30 mouse cellular contexts compared by ENCODE assay signal in genomic region chr10:108635616-108636015, GRCm38 (mm10).
A peak's percentile ranks its signal among the peaks of the same experiment; 100 is the strongest.
DNase-seq lines count a peak whose midpoint lies in the region; ATAC-seq and TF ChIP-seq lines count a peak whose summit lies in the region.
"Had no signal": no experiment of that assay in that cellular context is flagged by ENCODE, and none has a peak within 500 bp of the region (broad histone marks: within the 10 kb centered on the region; RNA-seq: fewer than 3 reads in every experiment).

No protein-coding gene starts in this region.

- no peak overlapping the region for H3K27ac ChIP-seq in forebrain, embryonic 11.5 days (ENCODE audit: low read depth, low read length)
- H3K27ac ChIP-seq in forebrain, embryonic 10.5 days = no peak overlapping the region
- H3K27ac ChIP-seq in hindbrain, postnatal 0 days = no peak overlapping the region
- H3K27ac ChIP-seq in hindbrain, embryonic 12.5 days = no peak overlapping the region
- H3K27ac ChIP-seq: embryonic facial prominence, embryonic 12.5 days; embryonic facial prominence, embryonic 15.5 days; forebrain, embryonic 13.5 days; heart, embryonic 15.5 days; hindbrain, embryonic 10.5 days had no signal

- no peaks in the 10 kb centered on the region for H3K9me3 ChIP-seq in forebrain, embryonic 11.5 days (ENCODE audit: control insufficient read depth, low read length)
- H3K9me3 ChIP-seq in forebrain, embryonic 10.5 days = no peaks in the 10 kb centered on the region
- no peaks in the 10 kb centered on the region for H3K9me3 ChIP-seq in hindbrain, postnatal 0 days (ENCODE audit: low read length)
- no peaks in the 10 kb centered on the region for H3K9me3 ChIP-seq in hindbrain, embryonic 12.5 days (replicated peaks)
- H3K9me3 ChIP-seq: embryonic facial prominence, embryonic 12.5 days; embryonic facial prominence, embryonic 15.5 days; forebrain, embryonic 13.5 days; G1E; heart, embryonic 12.5 days; heart, embryonic 15.5 days; hindbrain, embryonic 10.5 days had no signal

- no peaks in the 10 kb centered on the region for H3K27me3 ChIP-seq in forebrain, embryonic 11.5 days (ENCODE audit: control insufficient read depth, insufficient read depth, low read length)
- H3K27me3 ChIP-seq in forebrain, embryonic 10.5 days (ENCODE audit: poor library complexity, severe bottlenecking) = no peaks in the 10 kb centered on the region
- H3K27me3 ChIP-seq in hindbrain, postnatal 0 days (ENCODE audit: insufficient read depth, low read length) = no peaks in the 10 kb centered on the region
- H3K27me3 ChIP-seq in hindbrain, embryonic 12.5 days = no peaks in the 10 kb centered on the region
- H3K27me3 ChIP-seq: CH12.LX; embryonic facial prominence, embryonic 12.5 days; embryonic facial prominence, embryonic 15.5 days; forebrain, embryonic 13.5 days; heart, embryonic 12.5 days; heart, embryonic 15.5 days had no signal

- H3K4me2 ChIP-seq in forebrain, embryonic 11.5 days (ENCODE audit: low read depth, low read length, severe bottlenecking) = no peak overlapping the region
- H3K4me2 ChIP-seq in hindbrain, postnatal 0 days (ENCODE audit: low read depth, low read length) = no peak overlapping the region
- H3K4me2 ChIP-seq in hindbrain, embryonic 12.5 days (replicated peaks) = no peak overlapping the region
- H3K4me2 ChIP-seq: embryonic facial prominence, embryonic 12.5 days; embryonic facial prominence, embryonic 15.5 days; forebrain, embryonic 13.5 days; heart, embryonic 12.5 days; heart, embryonic 15.5 days had no signal

- no peak overlapping the region for H3K9ac ChIP-seq in forebrain, embryonic 11.5 days (ENCODE audit: low read length)
- H3K9ac ChIP-seq in hindbrain, postnatal 0 days (replicated peaks; ENCODE audit: low read length) = no peak overlapping the region
- no peak overlapping the region for H3K9ac ChIP-seq in hindbrain, embryonic 12.5 days
- H3K9ac ChIP-seq: embryonic facial prominence, embryonic 12.5 days; embryonic facial prominence, embryonic 15.5 days; forebrain, embryonic 13.5 days; heart, embryonic 12.5 days; heart, embryonic 15.5 days had no signal

- no peak for DNase-seq in forebrain, embryonic 11.5 days (ENCODE audit: low spot score)
- DNase-seq in forebrain, embryonic 10.5 days (ENCODE audit: extremely low spot score, low spot score) = no peak
- no peak for DNase-seq in hindbrain, postnatal 0 days (ENCODE audit: low spot score)
- peak; percentile 44 for DNase-seq in layer of hippocampus, adult 9-11 months
- no peak for DNase-seq in layer of hippocampus, postnatal 14 days (ENCODE audit: low spot score in 2 of 2)
- DNase-seq in brain, adult 2 months (ENCODE audit: low read depth, low spot score) = peak; percentile 49
- DNase-seq in spleen, postnatal 14 days (ENCODE audit: low spot score in 2 of 2) = no peak
- DNase-seq: adrenal gland, postnatal 10 days; adrenal gland, postnatal 36 days; B cell, adult 2 months; cerebellum, adult 11-12 months; cerebellum, adult 8-10 months; cerebellum, postnatal 14 days; gastrocnemius, postnatal 25 days; heart, adult 18-20 months; heart, postnatal 10 days; heart, postnatal 36 days had no signal

- ATAC-seq in forebrain, embryonic 11.5 days (replicated peaks; ENCODE audit: low FRiP score) = 0 out of 2 replicates have a peak, but pooled peaks have one; percentile 16
- ATAC-seq in hindbrain, postnatal 0 days = 0 out of 2 replicates have a peak, but pooled peaks have one; percentile 10
- no peak for ATAC-seq in hindbrain, embryonic 12.5 days (ENCODE audit: low FRiP score)
- ATAC-seq: forebrain, embryonic 13.5 days; forebrain, embryonic 16.5 days; inflammation-experienced regulatory T-cells, adult 6 months; intestine, embryonic 16.5 days; Patski had no signal

- 81% methylated on average over 4 of the region's 4 CpGs for WGBS in forebrain, embryonic 11.5 days
- 92% methylated on average over 4 of the region's 4 CpGs for WGBS in forebrain, embryonic 10.5 days
- 85% methylated on average over 4 of the region's 4 CpGs for WGBS in hindbrain, postnatal 0 days
- WGBS in hindbrain, embryonic 12.5 days = 92% methylated on average over 4 of the region's 4 CpGs

- no peaks in the 10 kb centered on the region for H3K36me3 ChIP-seq in forebrain, embryonic 11.5 days (ENCODE audit: control insufficient read depth, insufficient read depth, low read length)
- H3K36me3 ChIP-seq in forebrain, embryonic 10.5 days (replicated peaks) = no peaks in the 10 kb centered on the region
- H3K36me3 ChIP-seq in hindbrain, postnatal 0 days (ENCODE audit: insufficient read depth, low read length) = no peaks in the 10 kb centered on the region; the same call in 1 of the 2 replicates
- H3K36me3 ChIP-seq in hindbrain, embryonic 12.5 days = no peaks in the 10 kb centered on the region; the same call in 1 of the 2 replicates
- H3K36me3 ChIP-seq: embryonic facial prominence, embryonic 12.5 days; embryonic facial prominence, embryonic 15.5 days; G1E; heart, embryonic 12.5 days; heart, embryonic 15.5 days; hindbrain, embryonic 10.5 days had no signal

- H3K4me1 ChIP-seq in forebrain, embryonic 11.5 days (replicated peaks; ENCODE audit: control insufficient read depth, insufficient read depth, low read length) = no peaks in the 10 kb centered on the region
- no peaks in the 10 kb centered on the region for H3K4me1 ChIP-seq in forebrain, embryonic 10.5 days
- no peaks in the 10 kb centered on the region for H3K4me1 ChIP-seq in hindbrain, postnatal 0 days (ENCODE audit: insufficient read depth, low read length)
- no peaks in the 10 kb centered on the region for H3K4me1 ChIP-seq in hindbrain, embryonic 12.5 days
- H3K4me1 ChIP-seq: embryonic facial prominence, embryonic 12.5 days; embryonic facial prominence, embryonic 15.5 days; heart, embryonic 15.5 days had no signal

- no peak for TF ChIP-seq CTCF in hindbrain, postnatal 0 days (IDR thresholded peaks at IDR 0.05; ENCODE audit: low read depth)

- H3K4me3 ChIP-seq in forebrain, embryonic 11.5 days (ENCODE audit: low read depth, low read length) = no peak overlapping the region
- H3K4me3 ChIP-seq in forebrain, embryonic 10.5 days = no peak overlapping the region
- no peak overlapping the region for H3K4me3 ChIP-seq in hindbrain, postnatal 0 days (ENCODE audit: low read length)
- no peak overlapping the region for H3K4me3 ChIP-seq in hindbrain, embryonic 12.5 days
- H3K4me3 ChIP-seq: embryonic facial prominence, embryonic 12.5 days; embryonic facial prominence, embryonic 15.5 days; forebrain, embryonic 13.5 days; heart, embryonic 12.5 days; heart, embryonic 15.5 days; hindbrain, embryonic 10.5 days had no signal

Comparison
In these comparisons a context has a peak if more than half of its experiments do, and no peak if none do; other contexts are left out.
1. DNase-seq: peak in layer of hippocampus, adult 9-11 months (single experiment) and brain, adult 2 months (single experiment); none in forebrain, embryonic 11.5 days (single experiment), forebrain, embryonic 10.5 days (single experiment), hindbrain, postnatal 0 days (single experiment), layer of hippocampus, postnatal 14 days (0 of 2) and spleen, postnatal 14 days (0 of 2).